Mouse (Mus musculus) midbrain, postnatal 0 days (tissue): ENCODE results near the gene Ptprm. TPM values are rescaled to one million over a fixed set of nuclear protein-coding genes. Genes with fewer than 3 reads are reported as not detected.

Source experiments
- ATAC-seq: fragments of 200-750 bp; cut with Nextera tagmentation; 2 replicates; pipeline ENCODE4 v1.8.0; 2017; ENCODE audit warnings: moderate number of reproducible peaks, mild to moderate bottlenecking, moderate TSS enrichment, moderate library complexity; ENCODE audit not compliant: low FRiP score
- DNase-seq: peaks from one replicate; pipeline ENCODE4 v3.0.0-alpha.2; 2015; ENCODE audit warnings: low spot score
- H3K27ac ChIP-seq: fragments of 300-500 bp; sonication (generic); 2 replicates; pipeline ENCODE4 v1.5.1; 2014; ENCODE audit warnings: low read depth, mild to moderate bottlenecking, low read length, mixed read lengths
- H3K27me3 ChIP-seq: fragments of 300-500 bp; sonication (generic); 2 replicates; pipeline ENCODE4 v1.6.1; 2014; ENCODE audit warnings: low read length, control low read depth, mixed read lengths; ENCODE audit not compliant: insufficient read depth
- H3K36me3 ChIP-seq: fragments of 300-500 bp; sonication (generic); 2 replicates; pipeline ENCODE4 v1.6.1; 2014; ENCODE audit warnings: low read length, control low read depth, mixed read lengths; ENCODE audit not compliant: insufficient read depth
- H3K4me1 ChIP-seq: fragments of 300-500 bp; sonication (generic); 2 replicates; pipeline ENCODE4 v1.6.1; 2014; ENCODE audit warnings: mild to moderate bottlenecking, control low read depth, antibody characterized with exemption, low read length, mixed read lengths; ENCODE audit not compliant: insufficient read depth
- H3K4me2 ChIP-seq: fragments of 300-500 bp; sonication (generic); 2 replicates; pipeline ENCODE4 v1.6.1; 2014; ENCODE audit warnings: low read depth, mild to moderate bottlenecking, low read length, mixed read lengths; ENCODE audit not compliant: poor library complexity, severe bottlenecking
- H3K4me3 ChIP-seq: fragments of 300-500 bp; sonication (generic); 2 replicates; pipeline ENCODE4 v1.5.1; 2014; ENCODE audit warnings: low read depth, mild to moderate bottlenecking, low read length, moderate library complexity
- H3K9ac ChIP-seq: fragments of 300-500 bp; sonication (generic); replicated peaks from 2 replicates; pipeline ENCODE4 v1.6.1; 2014; ENCODE audit warnings: mild to moderate bottlenecking, low read length, moderate library complexity, mixed read lengths; ENCODE audit not compliant: poor library complexity, severe bottlenecking
- H3K9me3 ChIP-seq: fragments of 300-500 bp; sonication (generic); 2 replicates; pipeline ENCODE4 v1.6.1; 2016; ENCODE audit warnings: low read length, control low read depth
- CTCF ChIP-seq: IDR thresholded peaks from 2 replicates; pipeline ENCODE4 v1.5.1; 2016; ENCODE audit warnings: antibody characterized with exemption, mild to moderate bottlenecking
- WGBS: fragments of 180-500 bp; shearing (Covaris S2); extraction: QIAGEN DNeasy Blood & Tissue Kit; methylation state at CpG from one replicate; pipeline ENCODE4 v1.1.7; 2014; 5-methylcytosine and 5-hydroxymethylcytosine counted together
- polyA plus RNA-seq: library from polyadenylated mRNA; unstranded; fragments of >200 nt; fragmentation: Nextera tagmentation; extraction: Ambion mirVana; gene quantifications from 2 replicates; pipeline ENCODE4 v1.2.1, GENCODE M21; 2015
- total RNA-seq: library from RNA; depleted of rRNA; stranded (reverse); fragments of >200 nt; gene quantifications from 2 replicates; pipeline ENCODE4 v1.2.3, GENCODE M21; 2014

Gene Ptprm
- total and polyA plus RNA-seq, 2 experiments from 2014 or later: 18.3 to 43.5 TPM

DNA sequence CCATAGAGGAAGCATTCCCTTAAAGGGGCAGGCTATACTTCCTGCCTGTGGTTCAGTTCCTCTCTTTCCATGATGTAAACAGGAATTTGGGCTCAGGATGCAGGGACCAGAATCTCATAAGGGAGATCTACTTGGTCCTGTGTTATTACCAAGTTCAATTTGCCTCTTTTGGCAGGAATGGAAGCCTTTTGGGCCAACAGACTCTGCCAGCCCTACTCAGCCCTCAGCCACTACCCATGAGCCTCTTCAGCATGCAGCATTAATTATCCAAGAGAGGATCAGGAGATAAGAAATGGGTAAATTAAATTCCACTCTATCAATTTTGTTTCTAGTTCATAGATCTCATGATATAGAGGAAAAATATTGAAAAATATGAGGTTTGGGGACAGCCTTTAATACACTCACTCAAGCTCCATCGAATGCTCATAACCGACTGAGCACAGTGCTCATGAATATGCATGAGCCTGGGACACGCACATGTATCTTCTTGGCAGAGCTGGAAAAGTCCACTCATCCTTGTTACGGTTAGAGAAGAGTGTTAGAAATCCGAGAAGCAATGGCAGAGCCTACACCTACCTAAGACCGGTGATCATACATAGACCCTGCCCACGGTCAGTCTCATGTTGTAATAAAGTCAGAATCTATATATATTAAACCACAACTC is 197.0 kb downstream of the Ptprm start:
- no peak for TF ChIP-seq CTCF
- DNase-seq (peak; percentile 63), ATAC-seq (no peak; the same call in 1 of the 2 replicates)
- Histone ChIP-seq H3K27ac (no peak overlapping the region), H3K36me3 (no peaks in the 10 kb centered on the region), H3K27me3 (no peaks in the 10 kb centered on the region), H3K4me2 (no peak overlapping the region), H3K9ac (no peak overlapping the region), H3K4me1 (peaks cover 6% of the 10 kb centered on the region), H3K9me3 (no peaks in the 10 kb centered on the region), H3K4me3 (no peak overlapping the region)
- WGBS: 54% methylated on average over 7 of the region's 7 CpGs

DNA sequence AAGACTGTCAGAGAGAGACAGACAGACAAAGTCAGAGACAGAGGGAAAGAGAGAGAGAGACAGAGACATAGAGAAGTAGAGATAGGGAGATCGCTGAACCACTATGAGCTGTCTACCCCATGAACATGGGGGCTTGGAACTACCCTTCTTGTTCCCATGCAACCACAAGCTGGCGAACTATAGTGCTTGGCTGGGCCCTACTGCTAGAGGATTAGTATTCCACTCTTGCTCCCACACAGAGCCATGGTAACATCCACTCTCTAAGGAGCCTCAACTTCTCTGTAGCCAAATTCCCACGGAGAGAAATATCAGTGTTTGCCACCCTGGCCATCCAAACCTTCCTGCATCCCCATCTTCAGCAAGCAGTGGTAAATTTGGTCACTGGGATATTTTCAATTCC is 202.0 kb downstream of the Ptprm start:
- 76% methylated on average over 3 of the region's 3 CpGs for WGBS
- Histone ChIP-seq H3K9me3 (no peaks in the 10 kb centered on the region), H3K4me3 (no peak overlapping the region), H3K4me2 (no peak overlapping the region), H3K4me1 (peaks cover 4% of the 10 kb centered on the region), H3K27me3 (no peaks in the 10 kb centered on the region), H3K27ac (no peak overlapping the region), H3K9ac (no peak overlapping the region), H3K36me3 (no peaks in the 10 kb centered on the region)
- TF ChIP-seq CTCF: no peak
- peak; percentile 67 for DNase-seq
- no peak for ATAC-seq

GRCm38 (mm10) chr17:67150441-67150840 is 203.8 kb downstream of the Ptprm start:
- Histone ChIP-seq H3K4me1 (no peaks in the 10 kb centered on the region), H3K27me3 (no peaks in the 10 kb centered on the region), H3K27ac (no peak overlapping the region), H3K9ac (no peak overlapping the region), H3K36me3 (no peaks in the 10 kb centered on the region), H3K4me3 (no peak overlapping the region), H3K4me2 (no peak overlapping the region), H3K9me3 (no peaks in the 10 kb centered on the region)
- ATAC-seq (no peak), DNase-seq (no peak)
- no peak for TF ChIP-seq CTCF
- WGBS: 98% methylated on average over 2 of the region's 2 CpGs

- Histone ChIP-seq H3K4me1 (no peaks in the 10 kb centered on the region), H3K4me3 (no peak overlapping the region), H3K4me2 (no peak overlapping the region), H3K27me3 (no peaks in the 10 kb centered on the region), H3K9me3 (no peaks in the 10 kb centered on the region), H3K36me3 (no peaks in the 10 kb centered on the region), H3K9ac (no peak overlapping the region), H3K27ac (no peak overlapping the region)
- ATAC-seq (no peak), DNase-seq (no peak)
- no peak for TF ChIP-seq CTCF
- WGBS: 72% methylated on average over 4 of the region's 4 CpGs
Observed at GRCm38 (mm10) chr17:67142183-67142756, 212.0 kb downstream of the Ptprm start.

GRCm38 (mm10) chr17:67140502-67140901 is 213.8 kb downstream of the Ptprm start:
- Histone ChIP-seq H3K27ac (no peak overlapping the region), H3K9ac (no peak overlapping the region), H3K4me3 (no peak overlapping the region), H3K27me3 (no peaks in the 10 kb centered on the region), H3K4me1 (no peaks in the 10 kb centered on the region), H3K9me3 (no peaks in the 10 kb centered on the region), H3K4me2 (no peak overlapping the region), H3K36me3 (no peaks in the 10 kb centered on the region)
- WGBS: 51% methylated on average over 1 of the region's 1 CpGs
- no peak for DNase-seq
- peak; percentile 74 for TF ChIP-seq CTCF
- ATAC-seq: no peak

- no peak for ATAC-seq
- WGBS: 84% methylated on average over 12 of the region's 12 CpGs
- TF ChIP-seq CTCF: no peak
Observed at GRCm38 (mm10) chr17:67138981-67139380, 215.3 kb downstream of the Ptprm start.

More at GRCm38 (mm10) chr17:67138981-67139380, 215.3 kb downstream of the Ptprm start:
- H3K4me1 ChIP-seq: no peaks in the 10 kb centered on the region
- no peak overlapping the region for H3K27ac ChIP-seq
- H3K4me2 ChIP-seq: no peak overlapping the region
- no peaks in the 10 kb centered on the region for H3K36me3 ChIP-seq
- H3K9me3 ChIP-seq: no peaks in the 10 kb centered on the region
- no peak overlapping the region for H3K4me3 ChIP-seq
- no peaks in the 10 kb centered on the region for H3K27me3 ChIP-seq
- H3K9ac ChIP-seq: no peak overlapping the region
- DNase-seq: no peak
